Mouse (Mus musculus): ENCODE results near the gene Btbd8.

Gene Btbd8

DNA sequence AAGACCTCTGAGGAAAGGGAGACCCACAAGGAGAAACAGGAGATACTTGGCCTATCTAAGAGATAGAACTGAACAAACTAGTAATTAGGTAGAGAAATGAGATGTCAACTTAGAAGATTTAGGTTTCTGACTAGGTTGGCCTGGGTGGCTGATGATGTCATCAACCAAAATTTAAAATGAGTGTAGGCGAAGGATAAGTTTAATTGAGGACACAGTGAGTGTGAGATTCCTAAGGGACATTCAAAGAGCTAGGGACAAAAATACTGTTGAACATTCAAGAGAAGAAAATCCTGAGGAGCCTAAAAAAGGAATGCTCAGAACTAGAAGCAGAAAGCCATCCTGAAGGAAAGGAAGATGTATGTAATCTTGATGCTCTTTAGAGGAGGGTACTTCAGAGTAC, 78.3 kb downstream of the Btbd8 start:
- DNase-seq (ENCODE audit: low read depth, low spot score) = no peak

DNA sequence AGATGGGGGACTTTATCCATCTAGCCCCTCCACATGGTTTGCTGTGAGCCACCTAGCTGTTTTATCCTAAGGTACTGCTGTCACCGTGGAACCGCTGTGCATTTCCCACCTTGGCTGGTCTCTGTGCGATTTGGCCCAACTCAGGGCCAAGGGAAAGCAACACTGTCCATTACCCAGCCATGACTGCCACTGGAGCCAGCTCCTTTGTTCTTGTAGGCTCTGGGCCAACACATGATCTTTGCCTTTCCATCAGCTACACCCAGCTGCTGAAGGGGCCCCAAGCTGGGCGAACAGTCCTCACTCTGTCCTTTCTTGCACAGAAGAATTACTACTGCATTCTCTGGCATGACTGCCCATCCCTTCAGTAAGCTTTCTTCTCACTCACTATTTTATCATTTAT, 80.8 kb downstream of the Btbd8 start:
- DNase-seq (ENCODE audit: low read depth, low spot score) = no peak

DNA sequence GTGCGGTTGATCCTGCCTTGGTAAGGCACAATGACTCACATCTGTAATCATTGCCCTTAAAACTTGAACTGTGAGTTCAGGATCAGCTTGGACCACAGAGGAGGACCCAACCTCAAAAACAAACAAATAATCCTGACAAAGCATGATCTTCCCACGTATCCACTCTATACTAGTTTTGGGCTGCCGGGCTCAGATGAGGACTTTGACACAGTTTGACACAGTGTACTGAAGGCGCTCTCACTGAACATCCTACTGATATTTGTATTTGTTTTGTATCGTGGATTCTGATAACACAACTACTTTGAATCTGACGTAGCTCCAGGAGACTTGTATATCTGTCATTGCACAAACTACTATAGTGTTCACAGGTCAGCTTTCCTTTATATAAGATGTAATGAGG, 83.6 kb downstream of the Btbd8 start:
- no peak for DNase-seq (ENCODE audit: low read depth, low spot score)

DNA sequence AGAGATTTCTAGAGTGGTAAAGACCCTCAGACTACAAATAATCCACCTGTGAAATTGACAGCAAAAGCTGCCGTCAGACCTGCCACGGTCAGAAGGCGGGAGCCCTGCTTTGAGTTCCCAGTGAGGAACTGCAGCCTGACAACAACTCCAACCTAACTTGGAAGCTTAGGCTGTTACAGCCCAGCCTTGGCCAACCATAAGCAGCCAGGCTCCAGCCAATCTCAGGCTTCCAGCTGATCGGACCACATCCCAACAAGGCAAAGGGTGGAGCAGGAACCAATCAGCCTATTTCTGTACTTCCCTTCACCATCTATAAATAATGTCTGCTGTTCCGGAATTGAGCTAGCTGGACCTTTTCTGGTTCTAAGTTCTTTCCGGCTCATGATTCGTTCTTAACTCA, 84.1 kb downstream of the Btbd8 start:
- no peak for DNase-seq (ENCODE audit: low read depth, low spot score)

DNA sequence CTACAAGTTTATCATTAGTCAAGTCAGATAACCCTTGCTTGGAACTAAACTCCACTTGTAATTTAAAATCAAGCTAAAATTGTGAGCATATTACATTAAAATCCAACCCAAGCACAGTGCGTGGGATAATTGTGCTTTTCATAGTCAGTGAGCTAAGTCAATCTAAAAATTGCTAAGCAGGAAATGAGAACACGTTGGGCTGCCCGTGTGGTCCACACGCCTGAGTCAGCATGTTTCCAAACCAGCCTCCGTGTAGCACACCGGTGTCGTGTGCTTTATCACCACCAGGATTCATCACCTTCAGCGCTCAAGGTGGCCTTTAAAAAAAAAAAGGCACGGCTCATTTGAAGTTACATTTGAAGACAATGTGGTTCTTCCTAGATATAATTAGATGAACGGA, 86.5 kb downstream of the Btbd8 start:
- DNase-seq (ENCODE audit: low read depth, low spot score) = no peak

DNA sequence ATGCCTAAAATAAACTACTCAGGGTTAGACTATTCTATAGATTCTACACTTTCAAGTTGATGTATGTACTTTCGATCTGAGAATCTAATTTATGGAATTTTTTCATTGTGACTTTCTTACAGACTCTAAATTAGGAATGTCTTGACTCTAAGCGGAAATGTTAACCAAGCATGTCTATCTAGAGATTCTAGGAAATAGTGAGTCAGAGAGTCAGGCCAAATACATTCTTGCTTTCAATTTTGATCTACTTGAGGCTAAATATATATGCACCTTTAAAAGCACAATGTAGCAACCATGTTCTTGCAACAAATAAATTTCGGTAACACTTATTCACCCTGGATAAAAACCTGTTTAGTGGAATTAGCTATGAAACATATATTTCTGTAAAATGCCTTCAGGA, 91.1 kb downstream of the Btbd8 start:
- DNase-seq (ENCODE audit: low read depth, low spot score) = no peak

DNA sequence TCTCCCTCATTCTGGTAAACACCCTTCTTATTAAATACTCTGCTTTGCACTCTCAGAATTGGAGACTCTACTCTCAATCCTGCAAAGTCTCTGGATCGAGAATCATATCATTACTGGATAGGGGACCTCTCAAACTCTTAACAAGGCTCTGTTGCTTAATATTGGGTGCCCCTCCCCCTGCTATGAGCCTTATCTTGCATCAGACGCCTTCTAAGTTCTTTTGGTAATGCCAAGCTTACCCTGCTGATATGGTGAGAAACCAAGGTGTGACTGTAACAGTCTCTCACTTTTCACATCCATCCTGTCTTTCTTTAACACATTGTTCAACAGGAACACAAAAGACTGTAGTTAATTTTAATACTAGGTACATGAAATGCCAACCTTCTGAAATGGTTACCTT, 95.8 kb downstream of the Btbd8 start:
- DNase-seq (ENCODE audit: low read depth, low spot score) = no peak

DNA sequence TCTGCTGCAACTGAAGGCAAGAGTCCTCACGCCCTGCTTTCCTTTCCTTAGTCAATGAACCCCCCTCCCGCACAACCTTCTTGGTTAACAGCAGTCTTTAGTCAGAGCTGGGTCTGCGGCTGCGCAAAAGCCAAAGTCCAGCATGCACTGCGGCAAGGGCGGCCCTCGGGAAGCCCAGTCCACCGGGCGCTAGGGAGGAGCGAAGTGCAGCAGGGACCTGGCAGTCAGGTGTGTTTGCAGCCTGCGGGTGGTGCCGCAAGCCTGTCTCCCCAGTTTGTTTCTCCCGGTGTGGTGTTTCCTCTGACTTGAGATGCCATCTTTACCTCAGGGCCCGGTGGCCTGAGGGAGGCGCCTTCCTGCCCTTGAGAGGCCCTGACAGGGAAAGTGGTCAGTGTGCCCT, 96.8 kb downstream of the Btbd8 start, which contains the start of gene 1700028K03Rik:
Gene 1700028K03Rik (plus strand): TSS at position 129 of the 400 bp plus-strand sequence.
- DNase-seq (ENCODE audit: low read depth, low spot score) = no peak

DNA sequence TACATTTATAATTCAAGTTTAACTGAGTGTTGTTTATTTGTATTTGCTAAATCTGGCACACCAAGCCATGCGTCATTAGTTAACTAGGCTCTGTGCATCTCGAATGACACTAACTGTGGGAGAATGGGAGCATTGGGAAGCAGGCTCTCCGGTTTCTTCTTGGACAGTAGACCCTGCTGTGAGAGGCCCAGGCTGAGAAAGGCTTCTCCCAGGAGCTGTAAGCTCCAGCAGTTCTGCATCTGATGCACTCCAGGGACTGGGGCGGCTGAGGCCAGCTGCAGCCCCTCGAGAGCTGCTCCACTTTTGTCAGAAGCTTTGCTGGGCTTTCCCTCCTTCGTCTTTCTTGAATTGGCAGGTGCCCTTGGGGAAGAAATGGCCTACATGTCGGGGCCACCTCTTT, 103.9 kb downstream of the Btbd8 start:
- DNase-seq (ENCODE audit: low read depth, low spot score) = peak; percentile 8

DNA sequence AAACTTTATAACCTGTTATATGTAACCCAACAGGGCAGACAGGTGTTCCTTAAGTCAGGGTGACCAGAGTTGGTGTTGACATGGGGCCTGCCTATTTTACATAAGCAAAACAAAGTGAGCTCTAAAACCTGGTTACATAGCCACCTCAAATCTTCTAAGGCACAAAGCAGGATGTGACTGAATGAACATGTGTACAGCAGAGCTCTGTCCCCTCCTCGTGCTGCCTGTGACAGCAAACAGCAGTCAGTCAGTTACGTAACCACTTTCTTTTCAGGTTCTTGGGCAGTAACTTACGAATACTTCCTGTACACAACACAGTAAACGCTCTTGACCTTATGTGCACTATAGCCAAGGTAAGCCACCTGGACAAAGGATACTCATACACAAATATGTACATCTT, 108.1 kb downstream of the Btbd8 start:
- no peak for DNase-seq (ENCODE audit: low read depth, low spot score)

DNA sequence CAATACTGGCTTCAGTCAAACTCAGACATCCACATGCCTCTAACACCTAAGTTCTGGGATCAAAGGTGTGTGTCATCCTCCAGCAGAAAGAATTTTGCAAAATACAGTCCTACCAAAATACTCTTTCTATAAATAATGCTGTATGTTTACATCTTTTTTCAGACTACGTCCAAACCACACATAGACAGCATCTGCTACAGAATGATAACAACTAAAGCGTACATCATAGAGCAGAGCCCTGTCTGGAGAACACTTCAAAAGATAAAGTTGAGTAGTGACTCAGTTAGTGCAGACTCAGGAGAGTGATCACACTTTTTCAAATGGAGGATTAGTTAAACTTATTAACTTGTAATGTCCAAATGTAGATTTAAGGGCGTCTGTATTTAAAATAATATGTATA, 110.2 kb downstream of the Btbd8 start:
- no peak for DNase-seq (ENCODE audit: low read depth, low spot score)

DNA sequence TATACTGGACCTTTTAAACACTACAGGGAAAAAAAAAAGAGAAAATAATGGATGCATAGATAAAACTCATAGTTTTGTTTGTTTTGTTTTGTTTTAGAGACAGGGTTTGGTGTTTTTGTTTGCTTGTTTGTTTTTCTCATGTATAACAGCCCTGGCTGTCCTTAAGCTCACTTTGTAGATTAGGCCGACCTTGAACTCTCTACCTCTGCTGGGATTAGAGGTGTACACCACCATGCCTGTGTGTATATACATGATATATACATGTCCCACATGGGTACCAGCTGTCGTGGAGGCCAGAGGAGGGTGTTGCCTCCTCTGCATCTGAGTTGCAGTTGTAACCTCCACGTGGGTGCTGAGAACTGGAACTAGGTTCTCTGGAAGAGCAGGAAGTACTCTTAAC, 110.6 kb downstream of the Btbd8 start:
- no peak for DNase-seq (ENCODE audit: low read depth, low spot score)

DNA sequence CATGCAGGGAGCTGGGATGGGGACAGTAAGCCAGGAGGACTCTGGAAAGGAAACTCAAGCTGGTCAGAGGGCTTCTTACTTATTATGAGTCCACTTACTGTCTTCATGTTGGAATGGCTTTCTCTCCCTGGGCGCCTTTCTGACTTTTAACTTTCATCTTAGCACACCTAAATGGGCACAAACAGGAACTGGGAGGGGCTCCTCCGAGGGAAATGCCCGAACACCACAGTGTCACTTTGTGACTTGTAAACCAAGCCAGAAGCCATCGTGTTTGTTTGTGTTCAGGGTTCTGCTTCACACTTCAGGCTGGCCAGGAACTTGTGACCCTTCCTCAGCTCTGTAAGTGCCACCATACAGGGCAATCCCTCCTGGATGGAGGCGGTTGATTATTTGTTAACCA, 116.5 kb downstream of the Btbd8 start:
- DNase-seq (ENCODE audit: low read depth, low spot score) = no peak

DNA sequence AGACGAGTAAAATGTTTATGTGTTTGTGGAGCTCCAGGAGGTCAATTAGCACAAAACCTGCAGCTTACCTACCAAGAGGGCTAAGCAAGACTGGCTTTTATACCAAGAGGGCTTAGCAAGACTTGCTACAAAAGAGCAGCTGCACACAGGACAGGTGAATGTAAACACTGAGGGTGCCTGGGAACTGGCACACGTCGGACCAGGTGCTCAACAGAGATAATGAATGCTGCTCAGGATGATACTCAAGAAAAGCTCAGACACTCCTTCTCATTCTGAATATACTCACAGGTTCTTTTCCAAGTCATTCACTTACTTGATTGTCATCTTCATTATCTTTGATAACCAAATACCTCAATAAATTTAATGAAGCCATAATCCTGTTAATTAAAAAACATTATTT, 119.2 kb downstream of the Btbd8 start:
- no peak for DNase-seq (ENCODE audit: low read depth, low spot score)

All from mesoderm, embryonic 11.5 days (tissue).